ENCODE assay signal across 9 mouse cellular contexts in the genomic region with DNA sequence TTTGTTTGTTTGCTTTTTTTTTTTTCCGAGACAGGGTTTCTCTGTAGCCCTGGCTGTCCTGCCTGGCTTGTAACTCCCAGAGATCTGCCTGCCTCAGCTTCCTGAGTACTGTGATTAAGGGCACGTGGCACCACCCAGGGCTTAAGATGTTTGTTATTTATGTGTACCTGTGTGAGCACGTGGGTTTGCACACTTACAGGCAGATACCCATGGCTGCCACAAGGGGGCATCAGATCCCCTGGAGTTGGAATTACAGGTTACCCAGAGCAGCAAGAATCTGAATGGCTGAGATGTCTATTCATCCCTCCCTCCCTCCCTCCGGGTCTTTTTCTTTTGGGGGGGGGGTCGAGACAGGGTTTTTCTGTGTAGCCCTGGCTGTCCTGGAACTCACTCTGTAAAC. TPM values are rescaled to one million over a fixed set of nuclear protein-coding genes. Genes with fewer than 3 reads are reported as not detected.
DNase-seq lines count a peak whose midpoint lies in the region; ATAC-seq and TF ChIP-seq lines count a peak whose summit lies in the region.
"Had no signal": no experiment of that assay in that cellular context is flagged by ENCODE, and none has a peak within 500 bp of the region (broad histone marks: within the 10 kb centered on the region; RNA-seq: fewer than 3 reads in every experiment).

No protein-coding gene starts in this region.

- ATAC-seq in midbrain, postnatal 0 days (ENCODE audit: low FRiP score): no peak
- ATAC-seq in midbrain, embryonic 11.5 days (ENCODE audit: low FRiP score): no peak
- peak; percentile 60 to 75; a peak in 3 of 4 replicates for ATAC-seq in hematopoietic stem cell, adult 5-6 weeks (replicated peaks in 1 of 2; ENCODE audit: insufficient read depth in 1 of 2, low FRiP score in 2 of 2, low TSS enrichment in 1 of 2, low read depth in 1 of 2, poor library complexity in 2 of 2, severe bottlenecking in 2 of 2)
- ATAC-seq in stomach, postnatal 0 days (ENCODE audit: low FRiP score, low TSS enrichment): no peak

- no peak overlapping the region for H3K4me2 ChIP-seq in midbrain, postnatal 0 days (ENCODE audit: low read depth, low read length, poor library complexity, severe bottlenecking)
- no peak overlapping the region for H3K4me2 ChIP-seq in midbrain, embryonic 11.5 days
- H3K4me2 ChIP-seq in stomach, postnatal 0 days (replicated peaks; ENCODE audit: low read depth): no peak overlapping the region
- H3K4me2 ChIP-seq: heart, embryonic 13.5 days had no signal

- H3K9me3 ChIP-seq in midbrain, postnatal 0 days (ENCODE audit: low read length): no peaks in the 10 kb centered on the region
- H3K9me3 ChIP-seq in midbrain, embryonic 11.5 days (ENCODE audit: control insufficient read depth, low read length): no peaks in the 10 kb centered on the region
- H3K9me3 ChIP-seq in stomach, postnatal 0 days (ENCODE audit: control insufficient read depth, low read length): no peaks in the 10 kb centered on the region
- H3K9me3 ChIP-seq: heart, embryonic 13.5 days had no signal

- TF ChIP-seq POLR2A in cerebellum, adult 2 months (IDR thresholded peaks at IDR 0.05; ENCODE audit: borderline replicate concordance, insufficient read depth, low read length): no peak

- DNase-seq in adrenal gland, adult 18-20 months (ENCODE audit: low spot score in 2 of 2): peak; percentile 22 to 47
- no peak for DNase-seq in adrenal gland, adult 8-10 months
- DNase-seq in midbrain, postnatal 0 days (ENCODE audit: low spot score): no peak
- DNase-seq in midbrain, embryonic 11.5 days (ENCODE audit: low spot score, missing footprints): no peak
- DNase-seq in cerebellum, adult 2 months: peak; percentile 19 to 40
- DNase-seq in lung, postnatal 14 days: peak; percentile 61
- peak; percentile 38 for DNase-seq in stomach, postnatal 0 days (ENCODE audit: low spot score)

- H3K27ac ChIP-seq in midbrain, postnatal 0 days (ENCODE audit: low read depth, low read length): no peak overlapping the region
- no peak overlapping the region for H3K27ac ChIP-seq in midbrain, embryonic 11.5 days (ENCODE audit: low read depth, low read length)
- H3K27ac ChIP-seq in cerebellum, adult 2 months (ENCODE audit: insufficient read depth, low read length): no peak overlapping the region
- no peak overlapping the region for H3K27ac ChIP-seq in stomach, postnatal 0 days (replicated peaks)
- H3K27ac ChIP-seq: heart, embryonic 13.5 days had no signal

- no peaks in the 10 kb centered on the region for H3K36me3 ChIP-seq in midbrain, postnatal 0 days (ENCODE audit: insufficient read depth, low read length)
- no peaks in the 10 kb centered on the region for H3K36me3 ChIP-seq in midbrain, embryonic 11.5 days (ENCODE audit: control insufficient read depth, insufficient read depth, low read length)
- H3K36me3 ChIP-seq in stomach, postnatal 0 days (ENCODE audit: control insufficient read depth, insufficient read depth, low read length): no peaks in the 10 kb centered on the region

- 44% methylated on average over 5 of the region's 5 CpGs for WGBS in midbrain, postnatal 0 days
- WGBS in midbrain, embryonic 11.5 days: 70% methylated on average over 5 of the region's 5 CpGs
- 39% methylated on average over 5 of the region's 5 CpGs for WGBS in cerebellum, adult 2 months
- WGBS in stomach, postnatal 0 days: 59% methylated on average over 5 of the region's 5 CpGs

- H3K9ac ChIP-seq in midbrain, postnatal 0 days (replicated peaks; ENCODE audit: low read length, poor library complexity, severe bottlenecking): no peak overlapping the region
- no peak overlapping the region for H3K9ac ChIP-seq in midbrain, embryonic 11.5 days (ENCODE audit: low read length)
- H3K9ac ChIP-seq in stomach, postnatal 0 days (ENCODE audit: low read length): no peak overlapping the region
- H3K9ac ChIP-seq: heart, embryonic 13.5 days had no signal

- TF ChIP-seq CTCF in midbrain, postnatal 0 days (IDR thresholded peaks at IDR 0.05): peak; percentile 61
- peak; percentile 54 for TF ChIP-seq CTCF in cerebellum, adult 2 months (IDR thresholded peaks at IDR 0.05; ENCODE audit: borderline replicate concordance, insufficient read depth, low read depth, low read length)
- peak; percentile 71 for TF ChIP-seq CTCF in stomach, postnatal 0 days (IDR thresholded peaks at IDR 0.05; ENCODE audit: low read depth)

- no peak overlapping the region for H3K4me3 ChIP-seq in midbrain, postnatal 0 days (ENCODE audit: low read depth, low read length)
- no peak overlapping the region for H3K4me3 ChIP-seq in midbrain, embryonic 11.5 days (ENCODE audit: low read depth, low read length)
- no peak overlapping the region for H3K4me3 ChIP-seq in cerebellum, adult 2 months (replicated peaks; ENCODE audit: insufficient read depth, low read depth, low read length)
- H3K4me3 ChIP-seq in stomach, postnatal 0 days (ENCODE audit: low read depth, low read length): no peak overlapping the region
- H3K4me3 ChIP-seq: heart, embryonic 13.5 days had no signal

- TF ChIP-seq EP300 in stomach, postnatal 0 days (optimal IDR thresholded peaks at IDR 0.05): no peak

- H3K4me1 ChIP-seq in midbrain, postnatal 0 days (ENCODE audit: insufficient read depth, low read length): no peaks in the 10 kb centered on the region
- no peaks in the 10 kb centered on the region for H3K4me1 ChIP-seq in midbrain, embryonic 11.5 days (ENCODE audit: control insufficient read depth, insufficient read depth, low read length)
- no peaks in the 10 kb centered on the region for H3K4me1 ChIP-seq in cerebellum, adult 2 months (ENCODE audit: control insufficient read depth, insufficient read depth, low read length)
- no peaks in the 10 kb centered on the region for H3K4me1 ChIP-seq in stomach, postnatal 0 days (replicated peaks; ENCODE audit: control insufficient read depth, insufficient read depth)
- H3K4me1 ChIP-seq: heart, embryonic 13.5 days had no signal

- no peaks in the 10 kb centered on the region for H3K27me3 ChIP-seq in midbrain, postnatal 0 days (ENCODE audit: insufficient read depth, low read length)
- 0 out of 2 replicates have a peak, but pooled peaks cover 4% of the 10 kb centered on the region for H3K27me3 ChIP-seq in midbrain, embryonic 11.5 days (ENCODE audit: control insufficient read depth, insufficient read depth, low read length)
- no peaks in the 10 kb centered on the region for H3K27me3 ChIP-seq in cerebellum, adult 2 months (ENCODE audit: control insufficient read depth, insufficient read depth, low read length)
- H3K27me3 ChIP-seq in stomach, postnatal 0 days (ENCODE audit: control insufficient read depth, insufficient read depth, low read length): no peaks in the 10 kb centered on the region
- H3K27me3 ChIP-seq: heart, embryonic 13.5 days had no signal

RNA-seq across cellular contexts. Expression of a gene that starts 22.8 kb away (rescaled TPM):
- total RNA-seq in adrenal gland, adult 18-20 months (2021): 10 to 100 TPM; 16.2 to 25.5 TPM
- total RNA-seq in adrenal gland, adult 8-10 months (2022): 10 to 100 TPM; 18.5 to 32.8 (median 23.6) TPM
- total RNA-seq in midbrain, postnatal 0 days (2014; rRNA removed): 52.5 and 57.8 TPM in 2 replicates
- polyA plus RNA-seq in midbrain, postnatal 0 days (2015; fragmentation: Nextera tagmentation; extraction: Ambion mirVana): 91.3 and 94.8 TPM in 2 replicates
- 83.0 and 92.2 TPM in 2 replicates for polyA plus RNA-seq in midbrain, embryonic 11.5 days (2014; fragmentation: Nextera tagmentation; extraction: Ambion mirVana)
- 48.9 and 52.2 TPM in 2 replicates for polyA plus RNA-seq in cerebellum, adult 2 months (2012; rRNA removed)
- 43.8 and 57.8 TPM in 2 replicates for total RNA-seq in hematopoietic stem cell, adult 5-6 weeks (2017)
- polyA plus RNA-seq in stomach, postnatal 0 days (2015; fragmentation: Nextera tagmentation; extraction: Ambion mirVana): 18.2 and 18.3 TPM in 2 replicates

Comparison
In these comparisons a context has a peak if more than half of its experiments do, and no peak if none do; other contexts are left out.
1. DNase-seq: peak in adrenal gland, adult 18-20 months (2 of 2), cerebellum, adult 2 months (2 of 2), lung, postnatal 14 days (single experiment) and stomach, postnatal 0 days (single experiment); none in adrenal gland, adult 8-10 months (single experiment), midbrain, postnatal 0 days (single experiment) and midbrain, embryonic 11.5 days (single experiment).
2. ATAC-seq: peak in hematopoietic stem cell, adult 5-6 weeks (2 of 2); none in midbrain, postnatal 0 days (single experiment), midbrain, embryonic 11.5 days (single experiment) and stomach, postnatal 0 days (single experiment).
3. Peak in every context shown above with its lines, with median percentiles within 50 percentile points of each other: CTCF ChIP-seq.